Mouse (Mus musculus) embryonic facial prominence, embryonic 10.5 days (tissue): ENCODE results near the gene Zbtb42. TPM values are rescaled to one million over a fixed set of nuclear protein-coding genes. Genes with fewer than 3 reads are reported as not detected.
A peak's percentile ranks its signal among the peaks of the same experiment; 100 is the strongest.

Experiments
- DNase-seq: peaks from one replicate; pipeline ENCODE4 v3.0.0-alpha.2; 2017; ENCODE audit warnings: low spot score
- H3K27ac ChIP-seq: fragments of 300-500 bp; sonication (generic); replicated peaks from 2 replicates; pipeline ENCODE4 v1.5.1; 2016; ENCODE audit warnings: mild to moderate bottlenecking
- H3K27me3 ChIP-seq: fragments of 300-500 bp; sonication (generic); replicated peaks from 2 replicates; pipeline ENCODE4 v1.6.1; 2016; ENCODE audit warnings: low read depth, mild to moderate bottlenecking; ENCODE audit not compliant: poor library complexity, severe bottlenecking
- H3K36me3 ChIP-seq: fragments of 300-500 bp; sonication (generic); replicated peaks from 2 replicates; pipeline ENCODE4 v1.6.1; 2016; ENCODE audit warnings: mild to moderate bottlenecking, moderate library complexity
- H3K4me1 ChIP-seq: fragments of 300-500 bp; sonication (generic); 2 replicates; pipeline ENCODE4 v1.6.1; 2016
- H3K4me3 ChIP-seq: fragments of 300-500 bp; sonication (generic); 2 replicates; pipeline ENCODE4 v1.5.1; 2016; ENCODE audit warnings: mild to moderate bottlenecking, moderate library complexity
- H3K9me3 ChIP-seq: fragments of 300-500 bp; sonication (generic); 2 replicates; pipeline ENCODE4 v1.6.1; 2016; ENCODE audit warnings: mild to moderate bottlenecking
- WGBS: fragments of 180-500 bp; shearing (Covaris S2); methylation state at CpG from one replicate; pipeline ENCODE4 v1.1.7; 2016; 5-methylcytosine and 5-hydroxymethylcytosine counted together
- polyA plus RNA-seq: library from polyadenylated mRNA; unstranded; fragments of >200 nt; fragmentation: Nextera tagmentation; extraction: Ambion mirVana; gene quantifications from 2 replicates; pipeline ENCODE4 v1.2.1, GENCODE M21; 2016

Gene Zbtb42
- polyA plus RNA-seq, 1 experiment from 2014 or later = 4.3 TPM

GRCm38 (mm10) chr12:112664124-112664523 is 14.5 kb upstream of the Zbtb42 start:
- no peak for DNase-seq
- no peaks in the 10 kb centered on the region for H3K27me3 ChIP-seq
- peaks cover 100% of the 10 kb centered on the region for H3K36me3 ChIP-seq
- H3K9me3 ChIP-seq = no peaks in the 10 kb centered on the region
- no peak overlapping the region for H3K4me3 ChIP-seq
- peaks cover 67% of the 10 kb centered on the region for H3K4me1 ChIP-seq
- peak overlapping the region; percentile 74 for H3K27ac ChIP-seq
- WGBS = 64% methylated on average over 2 of the region's 2 CpGs

DNA sequence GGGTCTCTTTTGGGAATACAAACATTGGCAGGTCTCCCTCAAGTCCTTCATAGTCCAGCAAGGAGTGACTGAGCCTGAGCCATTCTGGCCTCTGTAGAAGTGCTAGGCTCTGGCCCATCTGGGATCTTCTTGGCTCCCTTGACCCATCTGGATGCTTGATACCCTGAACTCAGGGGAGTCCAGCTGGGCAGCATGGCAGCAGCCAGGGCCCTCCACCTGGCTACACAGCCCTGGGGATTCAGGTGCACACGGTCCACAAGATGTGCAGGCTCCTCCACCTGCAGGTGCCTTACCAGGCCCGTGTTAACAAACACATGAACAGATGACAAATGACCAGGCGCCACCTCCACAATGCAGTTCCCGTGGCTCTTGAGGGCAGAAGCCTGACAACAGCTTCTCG is 14.0 kb upstream of the Zbtb42 start:
- 82% methylated on average over 5 of the region's 5 CpGs for WGBS
- Histone ChIP-seq H3K27me3 (no peaks in the 10 kb centered on the region), H3K27ac (peak overlapping the region; percentile 52; the same call in 1 of the 2 replicates), H3K4me3 (no peak overlapping the region), H3K36me3 (peaks cover 100% of the 10 kb centered on the region), H3K9me3 (no peaks in the 10 kb centered on the region), H3K4me1 (peaks cover 73% of the 10 kb centered on the region)
- DNase-seq = no peak

DNA sequence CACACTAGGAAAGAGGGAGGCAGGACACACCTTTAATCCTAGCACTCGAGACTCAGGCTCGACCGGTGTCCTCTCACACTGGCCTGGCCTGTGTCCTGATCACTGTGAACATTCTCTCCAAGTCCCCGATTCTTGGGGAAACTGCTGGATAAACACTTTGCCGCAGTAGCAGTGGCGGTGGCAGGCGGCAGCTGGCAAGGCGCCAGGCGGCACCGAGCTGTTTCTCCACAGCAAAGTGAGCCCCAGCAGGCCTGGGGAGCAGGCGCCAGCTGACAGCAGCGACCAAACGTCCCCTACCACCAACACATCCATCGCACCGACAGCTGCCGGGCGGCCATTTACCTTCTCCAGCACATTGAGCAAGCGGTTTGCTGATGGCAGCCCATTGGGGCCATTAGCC is 13.2 kb upstream of the Zbtb42 start:
- DNase-seq = no peak
- Histone ChIP-seq H3K9me3 (no peaks in the 10 kb centered on the region), H3K27ac (peak overlapping the region; percentile 52; the same call in 1 of the 2 replicates), H3K27me3 (no peaks in the 10 kb centered on the region), H3K4me3 (no peak overlapping the region), H3K4me1 (peaks cover 78% of the 10 kb centered on the region), H3K36me3 (peaks cover 100% of the 10 kb centered on the region)
- WGBS = 88% methylated on average over 18 of the region's 18 CpGs

DNA sequence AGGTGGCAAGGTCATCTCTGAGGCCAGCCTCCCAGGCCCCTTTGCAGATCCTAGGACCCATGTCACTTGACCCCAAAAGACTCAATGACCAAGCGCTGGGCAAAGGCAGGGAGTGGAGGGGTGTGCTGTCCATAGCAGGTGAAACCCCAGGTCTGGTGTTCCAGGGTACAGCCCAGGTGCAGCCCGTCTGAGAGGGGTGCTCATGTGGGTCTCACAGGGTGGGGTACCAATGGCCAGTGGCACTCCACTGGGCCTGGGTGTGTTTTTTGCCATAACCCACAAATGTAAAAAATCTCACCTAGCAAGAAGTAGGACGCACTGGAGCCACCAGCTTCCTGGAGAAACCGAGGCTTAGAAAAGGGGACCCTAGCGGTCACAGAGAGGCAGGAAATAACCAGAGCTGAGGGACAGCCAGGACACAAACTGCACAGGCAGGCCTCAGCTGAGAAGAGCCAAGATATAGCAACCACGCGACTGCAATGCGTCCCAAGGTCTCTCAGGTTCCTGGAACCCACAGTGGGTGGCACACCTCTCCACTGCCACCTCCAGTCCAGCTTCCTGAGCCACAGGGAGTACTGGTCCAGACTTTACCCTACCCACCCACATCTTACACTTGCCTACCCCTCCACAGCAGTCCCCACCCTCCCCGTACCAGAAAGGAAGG is 12.6 kb upstream of the Zbtb42 start:
- H3K4me1 ChIP-seq = peaks cover 78% of the 10 kb centered on the region
- H3K27ac ChIP-seq = 0 out of 2 replicates have a peak overlapping the region, but pooled peaks have one; percentile 52
- H3K36me3 ChIP-seq = peaks cover 100% of the 10 kb centered on the region
- no peaks in the 10 kb centered on the region for H3K27me3 ChIP-seq
- no peak for DNase-seq
- no peak overlapping the region for H3K4me3 ChIP-seq
- H3K9me3 ChIP-seq = no peaks in the 10 kb centered on the region
- WGBS = 91% methylated on average over 9 of the region's 9 CpGs

DNA sequence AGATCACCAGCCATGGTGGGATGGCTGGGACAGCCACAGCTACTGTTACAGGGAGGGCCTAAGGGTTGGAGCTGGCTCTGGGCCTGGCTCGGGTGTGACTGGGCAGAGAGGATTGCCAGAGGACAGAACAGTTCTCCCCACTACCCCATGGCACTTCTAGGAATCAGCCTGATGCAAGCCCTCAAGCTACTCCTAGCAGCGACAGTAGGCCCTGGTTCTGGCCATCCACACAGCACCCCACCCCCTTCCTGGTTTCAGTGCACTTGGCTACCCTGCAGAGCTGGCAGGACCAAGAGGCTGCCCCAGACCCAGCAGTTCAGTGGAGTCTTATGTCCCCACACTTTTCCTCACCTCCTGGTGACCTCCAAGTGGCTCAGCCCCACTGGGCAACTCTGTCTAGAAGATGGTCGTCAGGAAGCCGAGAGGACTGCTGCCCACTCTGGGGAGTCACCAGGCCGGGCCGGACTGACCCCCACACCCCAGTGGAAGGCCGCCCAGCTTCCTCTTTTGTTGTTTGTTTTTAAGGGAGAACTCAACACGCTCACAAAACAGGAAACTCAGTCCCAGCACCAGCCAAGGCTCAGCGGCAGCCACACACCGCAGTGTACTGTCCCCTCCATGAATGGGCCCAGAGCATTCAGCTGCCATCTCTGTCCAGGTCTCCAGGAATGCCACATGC is 10.9 kb upstream of the Zbtb42 start:
- no peaks in the 10 kb centered on the region for H3K27me3 ChIP-seq
- H3K4me3 ChIP-seq = no peak overlapping the region
- peaks cover 96% of the 10 kb centered on the region for H3K36me3 ChIP-seq
- WGBS = 86% methylated on average over 10 of the region's 10 CpGs
- no peak for DNase-seq
- no peak overlapping the region for H3K27ac ChIP-seq
- no peaks in the 10 kb centered on the region for H3K9me3 ChIP-seq
- H3K4me1 ChIP-seq = peaks cover 80% of the 10 kb centered on the region

DNA sequence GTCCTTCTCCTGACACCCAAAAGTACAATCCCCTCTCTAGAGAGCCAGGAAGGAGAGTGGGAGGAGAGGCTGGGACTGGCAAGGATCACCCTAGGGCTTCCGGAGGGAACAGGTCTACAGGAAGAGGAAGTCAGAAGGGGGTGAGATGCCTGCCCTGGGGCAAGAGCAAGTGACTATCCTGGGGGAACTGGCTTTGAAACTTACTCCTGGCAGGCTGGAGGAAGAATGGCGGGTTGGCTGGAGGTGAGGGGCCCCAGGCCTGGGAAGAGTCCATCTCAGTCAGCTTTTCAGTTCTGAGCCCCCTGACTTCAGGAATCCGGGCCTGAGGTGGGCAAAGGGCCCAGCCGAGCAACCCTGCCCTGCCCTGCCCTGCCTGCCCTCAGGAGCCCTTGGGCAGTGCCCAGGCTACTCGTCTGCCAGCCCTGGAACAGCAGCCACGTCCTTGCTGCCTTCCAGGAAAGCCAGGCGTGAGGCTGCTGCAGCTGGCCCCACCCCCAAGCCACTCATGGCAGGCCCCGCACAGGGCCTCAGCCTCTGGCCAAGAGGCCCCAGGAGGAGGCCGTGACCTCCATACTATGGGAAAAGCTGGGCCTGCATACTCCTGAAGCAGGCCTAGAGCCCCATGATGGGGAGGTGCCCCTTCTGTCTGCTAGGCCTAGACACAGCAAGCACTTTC is 7.8 kb upstream of the Zbtb42 start:
- H3K4me3 ChIP-seq = peak overlapping the region; percentile 100
- no peaks in the 10 kb centered on the region for H3K9me3 ChIP-seq
- H3K36me3 ChIP-seq = peaks cover 65% of the 10 kb centered on the region
- peak overlapping the region; percentile 75 for H3K27ac ChIP-seq
- peaks cover 72% of the 10 kb centered on the region for H3K4me1 ChIP-seq
- no peaks in the 10 kb centered on the region for H3K27me3 ChIP-seq
- DNase-seq = peak; percentile 30
- 53% methylated on average over 9 of the region's 9 CpGs for WGBS

GRCm38 (mm10) chr12:112671891-112672290 is 6.7 kb upstream of the Zbtb42 start:
- Histone ChIP-seq H3K27ac (peak overlapping the region; percentile 75), H3K27me3 (peaks cover 8% of the 10 kb centered on the region), H3K4me3 (peak overlapping the region; percentile 100), H3K36me3 (peaks cover 54% of the 10 kb centered on the region), H3K4me1 (peaks cover 69% of the 10 kb centered on the region), H3K9me3 (no peaks in the 10 kb centered on the region)
- 81% methylated on average over 7 of the region's 7 CpGs for WGBS
- DNase-seq = peak; percentile 30

GRCm38 (mm10) chr12:112672744-112673575 is 5.7 kb upstream of the Zbtb42 start:
- Histone ChIP-seq H3K36me3 (peaks cover 44% of the 10 kb centered on the region), H3K27me3 (peaks cover 18% of the 10 kb centered on the region), H3K27ac (peak overlapping the region; percentile 99), H3K9me3 (no peaks in the 10 kb centered on the region), H3K4me1 (peaks cover 71% of the 10 kb centered on the region), H3K4me3 (peak overlapping the region; percentile 100)
- 8% methylated on average over 21 of the region's 21 CpGs for WGBS
- peak; percentile 63 for DNase-seq

DNA sequence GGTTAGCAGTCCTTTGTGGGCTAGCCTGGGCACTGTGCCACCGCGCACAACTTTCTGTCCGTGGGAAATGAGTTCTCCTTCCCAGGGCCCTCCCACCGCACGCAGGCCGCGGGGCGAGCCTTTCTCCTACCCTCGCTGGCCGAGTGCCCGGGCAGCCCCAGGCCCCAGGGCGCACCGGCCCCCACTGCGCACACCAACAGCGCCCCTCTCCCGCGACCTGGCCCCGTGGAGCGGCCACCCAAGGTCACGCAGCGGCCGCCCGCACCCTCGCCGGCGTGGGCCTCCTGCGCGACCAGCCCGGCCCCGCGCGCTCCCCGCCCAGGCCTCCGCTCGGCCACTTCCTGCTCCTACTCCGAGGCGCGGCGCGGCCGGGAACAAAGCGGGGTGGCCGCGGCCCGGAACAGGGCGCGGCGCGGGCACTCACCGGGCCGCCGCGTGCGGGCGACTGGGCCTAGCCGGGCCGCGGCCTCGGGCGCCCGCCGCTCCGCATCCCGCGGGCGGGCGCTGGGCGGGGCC is 5.0 kb upstream of the Zbtb42 start:
- peaks cover 74% of the 10 kb centered on the region for H3K4me1 ChIP-seq
- H3K9me3 ChIP-seq = no peaks in the 10 kb centered on the region
- peaks cover 37% of the 10 kb centered on the region for H3K36me3 ChIP-seq
- peaks cover 25% of the 10 kb centered on the region for H3K27me3 ChIP-seq
- H3K4me3 ChIP-seq = peak overlapping the region; percentile 100
- WGBS = 6% methylated on average over 68 of the region's 68 CpGs
- peak; percentile 63 for DNase-seq
- peak overlapping the region; percentile 99 for H3K27ac ChIP-seq

DNA sequence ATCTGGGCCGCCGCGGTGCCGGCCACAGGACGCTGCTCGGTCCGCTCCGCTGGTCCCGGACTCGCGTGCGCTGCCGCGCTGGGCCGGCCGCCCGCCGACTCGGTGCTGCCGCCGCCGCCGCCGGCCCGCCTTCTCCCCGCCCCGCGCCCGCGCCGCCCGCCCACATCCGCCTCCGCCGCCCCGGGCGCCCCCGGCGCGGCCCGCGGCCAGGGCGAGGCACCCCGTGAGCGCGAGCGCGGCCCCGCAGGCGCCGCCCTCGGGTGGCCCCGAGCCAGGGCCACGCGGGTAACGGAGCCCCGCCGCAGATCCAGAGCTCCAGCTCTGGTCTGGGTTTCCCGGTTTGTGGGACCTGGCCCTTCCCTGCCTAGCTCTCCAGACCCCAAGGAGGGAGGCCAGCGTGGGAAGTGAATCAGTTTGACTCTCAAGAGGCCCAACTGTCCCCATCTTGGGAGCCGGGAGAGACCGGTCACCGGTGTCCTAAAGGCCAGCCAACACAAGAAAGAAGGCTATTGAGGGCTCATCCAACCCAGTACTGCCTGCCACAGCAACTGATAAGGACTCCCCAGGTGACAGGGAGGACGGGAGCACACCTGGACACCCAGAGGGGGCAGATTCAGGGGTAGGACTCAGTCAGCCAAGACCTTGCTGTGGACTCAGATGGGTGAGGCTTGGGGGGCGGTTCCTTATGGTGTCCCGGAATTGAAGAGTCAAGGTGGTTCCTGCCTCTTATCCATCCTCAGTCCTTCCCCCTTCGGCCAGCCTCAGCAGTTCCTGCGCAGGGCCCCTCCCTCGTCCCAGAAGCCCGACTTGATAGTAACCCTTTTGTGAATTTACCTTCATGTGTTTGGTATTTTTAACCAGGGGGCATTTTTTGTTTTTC is 4.3 kb upstream of the Zbtb42 start, which contains the start of gene Akt1:
Akt1 (minus strand) TSS at position 753 of the 880 bp plus-strand sequence.
- Histone ChIP-seq H3K9me3 (no peaks in the 10 kb centered on the region), H3K4me1 (peaks cover 74% of the 10 kb centered on the region), H3K4me3 (peak within 1 kb of the TSS; percentile 100), H3K27me3 (peaks cover 33% of the 10 kb centered on the region), H3K27ac (peak within 1 kb of the TSS; percentile 99), H3K36me3 (peaks cover 30% of the 10 kb centered on the region)
- WGBS = 12% methylated on average over 70 of the region's 70 CpGs
- peak; percentile 72 for DNase-seq
